Mouse (Mus musculus) lung, adult 2 months (tissue): ENCODE measurements around the gene Arid5b.

Experiments used
- CTCF ChIP-seq: fragments of 200-500 bp; IDR thresholded peaks from 2 replicates; pipeline ENCODE4 v1.5.1; 2011; ENCODE audit warnings: mild to moderate bottlenecking, low read length, control low read depth; ENCODE audit not compliant: insufficient read depth
- POLR2A ChIP-seq: fragments of 200-500 bp; IDR thresholded peaks from 2 replicates; pipeline ENCODE4 v1.6.1; 2011; ENCODE audit warnings: low read depth, mild to moderate bottlenecking, control low read depth, low read length, borderline replicate concordance; ENCODE audit errors: extremely low read depth

- TF ChIP-seq CTCF (no peak), POLR2A (no peak)
Observed at GRCm38 (mm10) chr10:68207803-68208669, 70.5 kb downstream of the Arid5b start.
